Mouse (Mus musculus) limb, embryonic 14.5 days (tissue): ENCODE data around the gene Sec24a. TPM values are rescaled to one million over a fixed set of nuclear protein-coding genes. Genes with fewer than 3 reads are reported as not detected.

Source experiments
- ATAC-seq: fragments of 200-750 bp; cut with Nextera tagmentation; 2 replicates; pipeline ENCODE4 v1.8.0; 2017; ENCODE audit warnings: low read depth, moderate number of reproducible peaks, moderate TSS enrichment; ENCODE audit not compliant: low FRiP score
- DNase-seq: peaks from one replicate; pipeline ENCODE4 v3.0.0-alpha.2; 2015; ENCODE audit warnings: low spot score
- H3K27ac ChIP-seq: fragments of 300-500 bp; sonication (generic); replicated peaks from 2 replicates; pipeline ENCODE4 v1.5.1; 2014; ENCODE audit warnings: low read depth, mild to moderate bottlenecking, low read length, moderate library complexity, mixed read lengths
- H3K27me3 ChIP-seq: fragments of 300-500 bp; sonication (generic); 2 replicates; pipeline ENCODE4 v1.6.1; 2014; ENCODE audit warnings: low read length, mixed read lengths; ENCODE audit not compliant: control insufficient read depth, insufficient read depth
- H3K36me3 ChIP-seq: fragments of 300-500 bp; sonication (generic); 2 replicates; pipeline ENCODE4 v1.6.1; 2014; ENCODE audit warnings: mild to moderate bottlenecking, low read length, moderate library complexity, mixed read lengths; ENCODE audit not compliant: control insufficient read depth, insufficient read depth
- H3K4me1 ChIP-seq: fragments of 300-500 bp; sonication (generic); 2 replicates; pipeline ENCODE4 v1.6.1; 2014; ENCODE audit warnings: antibody characterized with exemption, low read length, mixed read lengths; ENCODE audit not compliant: control insufficient read depth, insufficient read depth
- H3K4me2 ChIP-seq: fragments of 300-500 bp; sonication (generic); replicated peaks from 2 replicates; pipeline ENCODE4 v1.6.1; 2014; ENCODE audit warnings: low read depth, mild to moderate bottlenecking, low read length, moderate library complexity; ENCODE audit not compliant: severe bottlenecking
- H3K4me3 ChIP-seq: fragments of 300-500 bp; sonication (generic); replicated peaks from 2 replicates; pipeline ENCODE4 v1.5.1; 2014; ENCODE audit warnings: low read length
- H3K9ac ChIP-seq: fragments of 300-500 bp; sonication (generic); 2 replicates; pipeline ENCODE4 v1.6.1; 2014; ENCODE audit warnings: mild to moderate bottlenecking, low read depth, low read length, moderate library complexity; ENCODE audit not compliant: severe bottlenecking
- H3K9me3 ChIP-seq: fragments of 300-500 bp; sonication (generic); 2 replicates; pipeline ENCODE4 v1.6.1; 2016; ENCODE audit warnings: low read length; ENCODE audit not compliant: control insufficient read depth
- POLR2A ChIP-seq: fragments of 200-500 bp; IDR thresholded peaks from 2 replicates; pipeline ENCODE4 v1.8.0; 2012; ENCODE audit warnings: inconsistent platforms, mild to moderate bottlenecking, moderate library complexity, borderline replicate concordance; ENCODE audit not compliant: insufficient read depth, insufficient read length; ENCODE audit errors: extremely low read depth
- whole genome bisulfite sequencing: fragments of 180-500 bp; shearing (Covaris S2); extraction: QIAGEN DNeasy Blood & Tissue Kit; methylation state at CpG from one replicate; pipeline ENCODE4 v1.1.7; 2014; 5-methylcytosine and 5-hydroxymethylcytosine counted together
- polyA plus RNA-seq, 2 experiments: library from polyadenylated mRNA; depleted of rRNA in 1 of 2; stranded (reverse) in 1 of 2; unstranded in 1 of 2; fragments of >200 nt; fragmentation: Nextera tagmentation in 1 of 2; extraction: Ambion mirVana in 1 of 2; gene quantifications; 2 replicates each; pipeline versions ENCODE4 v1.2.1 to v1.2.3; 2012 to 2014

The Sec24a gene
- polyA plus RNA-seq, 2 experiments: 15.2 to 18.0 TPM

GRCm38 (mm10) chr11:51785926-51786325, 22.5 kb upstream of the Sec24a start:
- DNase-seq (no peak), ATAC-seq (no peak)
- 93% methylated on average over 6 of the region's 6 CpGs for WGBS
- Histone ChIP-seq H3K27me3 (no peaks in the 10 kb centered on the region), H3K4me1 (no peaks in the 10 kb centered on the region), H3K9ac (no peak overlapping the region), H3K27ac (no peak overlapping the region), H3K36me3 (peaks cover 81% of the 10 kb centered on the region), H3K4me3 (no peak overlapping the region), H3K4me2 (no peak overlapping the region), H3K9me3 (no peaks in the 10 kb centered on the region)
- TF ChIP-seq POLR2A: no peak

- Histone ChIP-seq H3K9me3 (no peaks in the 10 kb centered on the region), H3K4me1 (no peaks in the 10 kb centered on the region), H3K36me3 (peaks cover 69% of the 10 kb centered on the region), H3K4me3 (no peak overlapping the region), H3K27ac (no peak overlapping the region), H3K27me3 (no peaks in the 10 kb centered on the region), H3K9ac (no peak overlapping the region), H3K4me2 (no peak overlapping the region)
- DNase-seq (no peak), ATAC-seq (no peak)
- no peak for TF ChIP-seq POLR2A
- 86% methylated on average over 6 of the region's 6 CpGs for WGBS
These were observed 19.3 kb upstream of the Sec24a start for GRCm38 (mm10) chr11:51782721-51783120.

- 84% methylated on average over 9 of the region's 9 CpGs for WGBS
- no peak for DNase-seq
- Histone ChIP-seq H3K4me3 (no peak overlapping the region), H3K9ac (no peak overlapping the region), H3K4me2 (no peak overlapping the region), H3K9me3 (no peaks in the 10 kb centered on the region), H3K4me1 (no peaks in the 10 kb centered on the region), H3K36me3 (peaks cover 52% of the 10 kb centered on the region), H3K27ac (no peak overlapping the region), H3K27me3 (no peaks in the 10 kb centered on the region)
- TF ChIP-seq POLR2A: no peak
- no peak for ATAC-seq
These were observed 17.4 kb upstream of the Sec24a start for GRCm38 (mm10) chr11:51780773-51781267.

- Histone ChIP-seq H3K27me3 (no peaks in the 10 kb centered on the region), H3K9me3 (no peaks in the 10 kb centered on the region), H3K36me3 (peaks cover 31% of the 10 kb centered on the region), H3K27ac (no peak overlapping the region), H3K4me1 (no peaks in the 10 kb centered on the region), H3K9ac (no peak overlapping the region), H3K4me2 (no peak overlapping the region), H3K4me3 (no peak overlapping the region)
- ATAC-seq (no peak), DNase-seq (no peak)
- TF ChIP-seq POLR2A: no peak
- WGBS: 91% methylated on average over 5 of the region's 5 CpGs
These were observed 14.0 kb upstream of the Sec24a start for GRCm38 (mm10) chr11:51777478-51777877.

GRCm38 (mm10) chr11:51775507-51775906, 12.1 kb upstream of the Sec24a start:
- peaks cover 14% of the 10 kb centered on the region for H3K36me3 ChIP-seq
- H3K27me3 ChIP-seq: no peaks in the 10 kb centered on the region
- ATAC-seq (no peak), DNase-seq (no peak)
- no peak overlapping the region for H3K27ac ChIP-seq
- no peaks in the 10 kb centered on the region for H3K4me1 ChIP-seq
- no peak overlapping the region for H3K9ac ChIP-seq
- H3K4me2 ChIP-seq: no peak overlapping the region
- H3K4me3 ChIP-seq: no peak overlapping the region
- no peak for TF ChIP-seq POLR2A
- 93% methylated on average over 3 of the region's 3 CpGs for WGBS
- H3K9me3 ChIP-seq: no peaks in the 10 kb centered on the region

- Histone ChIP-seq H3K9ac (no peak overlapping the region), H3K4me2 (no peak overlapping the region), H3K36me3 (no peaks in the 10 kb centered on the region), H3K27ac (no peak overlapping the region), H3K27me3 (no peaks in the 10 kb centered on the region), H3K9me3 (no peaks in the 10 kb centered on the region), H3K4me1 (peaks cover 8% of the 10 kb centered on the region), H3K4me3 (no peak overlapping the region)
- TF ChIP-seq POLR2A: no peak
- 67% methylated on average over 5 of the region's 5 CpGs for WGBS
- DNase-seq: no peak
- ATAC-seq: no peak
These were observed 4.9 kb upstream of the Sec24a start for GRCm38 (mm10) chr11:51768296-51768695.
